Mouse (Mus musculus): ENCODE measurements at regions not wholly inside any gene's neighbourhood (a gene's known extent, or its start where the extent isn't known, plus 50 kb on each side); places are given as distances from the start of the nearest gene placed in this dataset.

GRCm38 (mm10) chr8:10879883-10880282 lies 128.4 kb downstream of the Irs2 start:
- intact Hi-C loops (cut with DNase I), result no loop called here
- no peak for TF ChIP-seq CTCF (IDR thresholded peaks at IDR 0.05)
- no peak overlapping the region for H3K4me3 ChIP-seq
- DNase-seq (ENCODE audit: extremely low spot score in 1 of 2, low spot score in 2 of 2), result no peak
- H3K27ac ChIP-seq, result no peak overlapping the region

- intact Hi-C loops (cut with DNase I), result no loop called here
- Histone ChIP-seq H3K27ac (no peak overlapping the region), H3K4me3 (no peak overlapping the region)
- TF ChIP-seq CTCF (IDR thresholded peaks at IDR 0.05), result no peak
- DNase-seq (ENCODE audit: extremely low spot score in 1 of 2, low spot score in 2 of 2), result no peak
Observed at GRCm38 (mm10) chr8:10879049-10879847, 129.0 kb downstream of the Irs2 start.

- Histone ChIP-seq H3K4me3 (no peak overlapping the region), H3K27ac (no peak overlapping the region)
- no peak for DNase-seq (ENCODE audit: extremely low spot score in 1 of 2, low spot score in 2 of 2)
- intact Hi-C loops (cut with DNase I), result no loop called here
- TF ChIP-seq CTCF (IDR thresholded peaks at IDR 0.05), result no peak
Observed at GRCm38 (mm10) chr8:10878371-10878770, 129.9 kb downstream of the Irs2 start.

GRCm38 (mm10) chr8:10875170-10875569 lies 133.1 kb downstream of the Irs2 start:
- no peak for TF ChIP-seq CTCF (IDR thresholded peaks at IDR 0.05)
- Histone ChIP-seq H3K4me3 (no peak overlapping the region), H3K27ac (no peak overlapping the region)
- intact Hi-C loops (cut with DNase I), result no loop called here
- DNase-seq (ENCODE audit: extremely low spot score in 1 of 2, low spot score in 2 of 2), result no peak

GRCm38 (mm10) chr8:10871451-10871850 lies 136.8 kb downstream of the Irs2 start:
- intact Hi-C loops (cut with DNase I), result no loop called here
- H3K27ac ChIP-seq, result no peak overlapping the region
- H3K4me3 ChIP-seq, result no peak overlapping the region
- DNase-seq (ENCODE audit: extremely low spot score in 1 of 2, low spot score in 2 of 2), result no peak
- TF ChIP-seq CTCF (IDR thresholded peaks at IDR 0.05), result no peak

GRCm38 (mm10) chr8:10870423-10871055 lies 137.7 kb downstream of the Irs2 start:
- no peak overlapping the region for H3K4me3 ChIP-seq
- intact Hi-C loops (cut with DNase I), result no loop called here
- no peak for DNase-seq (ENCODE audit: extremely low spot score in 1 of 2, low spot score in 2 of 2)
- peak overlapping the region; percentile 69; the same call in 1 of the 2 replicates for H3K27ac ChIP-seq
- TF ChIP-seq CTCF (IDR thresholded peaks at IDR 0.05), result no peak

GRCm38 (mm10) chr8:10869866-10870265 lies 138.4 kb downstream of the Irs2 start:
- intact Hi-C loops (cut with DNase I), result no loop called here
- DNase-seq (ENCODE audit: extremely low spot score in 1 of 2, low spot score in 2 of 2), result no peak
- Histone ChIP-seq H3K27ac (peak overlapping the region; percentile 69), H3K4me3 (no peak overlapping the region)
- no peak for TF ChIP-seq CTCF (IDR thresholded peaks at IDR 0.05)

- Histone ChIP-seq H3K4me3 (no peak overlapping the region), H3K27ac (no peak overlapping the region)
- DNase-seq (ENCODE audit: extremely low spot score in 1 of 2, low spot score in 2 of 2), result no peak
- intact Hi-C loops (cut with DNase I), result no loop called here
- no peak for TF ChIP-seq CTCF (IDR thresholded peaks at IDR 0.05)
Observed at GRCm38 (mm10) chr8:10866696-10867395, 141.4 kb downstream of the Irs2 start.

- H3K4me3 ChIP-seq, result no peak overlapping the region
- intact Hi-C loops (cut with DNase I), result no loop called here
- H3K27ac ChIP-seq, result no peak overlapping the region
- TF ChIP-seq CTCF (IDR thresholded peaks at IDR 0.05), result no peak
- DNase-seq (ENCODE audit: extremely low spot score in 1 of 2, low spot score in 2 of 2), result no peak
Observed at GRCm38 (mm10) chr8:10865941-10866513, 142.2 kb downstream of the Irs2 start.

- intact Hi-C loops (cut with DNase I), result no loop called here
- no peak for TF ChIP-seq CTCF (IDR thresholded peaks at IDR 0.05)
- Histone ChIP-seq H3K4me3 (no peak overlapping the region), H3K27ac (peak overlapping the region; percentile 34)
- no peak for DNase-seq (ENCODE audit: extremely low spot score in 1 of 2, low spot score in 2 of 2)
Observed at GRCm38 (mm10) chr8:10865415-10865821, 142.8 kb downstream of the Irs2 start.

- Histone ChIP-seq H3K27ac (no peak overlapping the region), H3K4me3 (no peak overlapping the region)
- intact Hi-C loops (cut with DNase I), result no loop called here
- no peak for TF ChIP-seq CTCF (IDR thresholded peaks at IDR 0.05)
- no peak for DNase-seq (ENCODE audit: extremely low spot score in 1 of 2, low spot score in 2 of 2)
Observed at GRCm38 (mm10) chr8:10862442-10862841, 145.8 kb downstream of the Irs2 start.

- no peak overlapping the region for H3K4me3 ChIP-seq
- DNase-seq (ENCODE audit: extremely low spot score in 1 of 2, low spot score in 2 of 2), result no peak
- H3K27ac ChIP-seq, result no peak overlapping the region
- TF ChIP-seq CTCF (IDR thresholded peaks at IDR 0.05), result no peak
- intact Hi-C loops (cut with DNase I), result no loop called here
Observed at GRCm38 (mm10) chr8:10860810-10861209, 147.4 kb downstream of the Irs2 start.

All from left cerebral cortex, adult 2 months (tissue).